Mouse (Mus musculus) neural tube, embryonic 10.5 days (tissue): ENCODE results near the gene Dhx37.

Experiments
- DNase-seq: peaks from one replicate; pipeline ENCODE4 v3.0.0-alpha.2; 2017; ENCODE audit warnings: low spot score; ENCODE audit errors: extremely low spot score

The Dhx37 gene

DNA sequence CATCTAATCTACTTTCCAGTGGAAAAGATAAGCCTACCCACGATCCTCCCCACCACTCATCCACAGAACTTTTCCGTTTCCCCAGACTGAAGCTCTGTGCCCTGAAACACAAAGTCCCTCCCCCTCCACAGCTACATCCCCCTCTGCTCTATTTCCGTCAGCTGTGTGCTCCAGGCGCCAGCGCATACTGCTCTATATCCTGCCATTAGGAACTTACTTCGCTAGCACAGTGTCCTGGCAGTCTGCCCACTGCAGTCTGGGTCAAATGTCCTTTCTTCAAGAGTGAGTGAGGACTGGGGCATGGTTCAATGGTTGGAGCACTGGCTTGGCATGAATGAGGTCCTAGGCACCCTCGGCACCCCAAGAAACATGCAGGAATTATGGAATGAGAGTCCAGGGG, 70.0 kb downstream of the Dhx37 start:
- no peak for DNase-seq
